Mouse (Mus musculus) brain, embryonic 14.5 days (tissue): Measurements from ENCODE around the gene Nars2. TPM values are rescaled to one million over a fixed set of nuclear protein-coding genes. Genes with fewer than 3 reads are reported as not detected.

Experiments
- DNase-seq: peaks from one replicate; pipeline ENCODE4 v3.0.0-alpha.2; 2011; ENCODE audit warnings: low read depth
- CTCF ChIP-seq: fragments of 200-500 bp; IDR thresholded peaks from 2 replicates; pipeline ENCODE4 v1.5.1; 2012; ENCODE audit warnings: inconsistent platforms, mild to moderate bottlenecking, moderate library complexity, borderline replicate concordance; ENCODE audit not compliant: insufficient read depth, insufficient read length; ENCODE audit errors: extremely low read depth
- POLR2A ChIP-seq: fragments of 200-500 bp; IDR thresholded peaks from 2 replicates; pipeline ENCODE4 v1.6.1; 2012; ENCODE audit warnings: mild to moderate bottlenecking, inconsistent platforms, borderline replicate concordance; ENCODE audit not compliant: poor library complexity, insufficient read depth, insufficient read length, severe bottlenecking; ENCODE audit errors: extremely low read depth
- polyA plus RNA-seq: library from polyadenylated mRNA; depleted of rRNA; stranded (reverse); fragments of >200 nt; gene quantifications from 2 replicates; pipeline ENCODE4 v1.2.3, GENCODE M21; 2012

Gene Nars2
- polyA plus RNA-seq, 1 experiment: 7.6 TPM

GRCm38 (mm10) chr7:96972138-96972904 lies 21.0 kb downstream of the Nars2 start:
- TF ChIP-seq CTCF: no peak
- no peak for TF ChIP-seq POLR2A
- DNase-seq: no peak

GRCm38 (mm10) chr7:96975914-96976313 lies 24.6 kb downstream of the Nars2 start:
- TF ChIP-seq POLR2A (no peak), CTCF (no peak)
- no peak for DNase-seq

GRCm38 (mm10) chr7:96977209-96977608 lies 25.9 kb downstream of the Nars2 start:
- TF ChIP-seq POLR2A: no peak
- TF ChIP-seq CTCF: no peak
- DNase-seq: no peak

- no peak for DNase-seq
- TF ChIP-seq POLR2A (no peak), CTCF (no peak)
These were observed 30.1 kb downstream of the Nars2 start for GRCm38 (mm10) chr7:96981366-96981765.

- no peak for TF ChIP-seq CTCF
- TF ChIP-seq POLR2A: no peak
- peak; percentile 71 for DNase-seq
These were observed 32.5 kb downstream of the Nars2 start for GRCm38 (mm10) chr7:96983660-96984347.

GRCm38 (mm10) chr7:96985798-96986197 lies 34.5 kb downstream of the Nars2 start:
- peak; percentile 57 for DNase-seq

GRCm38 (mm10) chr7:96986795-96987445 lies 35.6 kb downstream of the Nars2 start:
- TF ChIP-seq POLR2A (no peak), CTCF (no peak)
- DNase-seq: peak; percentile 86

More at GRCm38 (mm10) chr7:96985798-96986197, 34.5 kb downstream of the Nars2 start:
- TF ChIP-seq POLR2A: no peak
- no peak for TF ChIP-seq CTCF

- TF ChIP-seq POLR2A (no peak), CTCF (no peak)
- DNase-seq: no peak
These were observed 36.4 kb downstream of the Nars2 start for GRCm38 (mm10) chr7:96987676-96988075.

GRCm38 (mm10) chr7:97012956-97013355 lies 61.7 kb downstream of the Nars2 start:
- DNase-seq: no peak
- TF ChIP-seq POLR2A (no peak), CTCF (no peak)

- DNase-seq: peak; percentile 19
- TF ChIP-seq POLR2A (no peak), CTCF (no peak)
These were observed 66.7 kb downstream of the Nars2 start for GRCm38 (mm10) chr7:97018005-97018404.

- DNase-seq: no peak
- TF ChIP-seq CTCF: no peak
- no peak for TF ChIP-seq POLR2A
These were observed 67.1 kb downstream of the Nars2 start for GRCm38 (mm10) chr7:97018418-97018817.
